Mouse (Mus musculus): ENCODE measurements around the gene Celf1. TPM values are rescaled to one million over a fixed set of nuclear protein-coding genes. Genes with fewer than 3 reads are reported as not detected.
"Not testable (repeated sequence)": the region's sequence is repeated elsewhere in the genome, so short reads cannot be mapped to it uniquely, and the experiment has no call there.

Celf1 gene
- total RNA-seq, 2 experiments from 2014 or later: 74.7 to 87.0 TPM

GRCm38 (mm10) chr2:90939750-90940149 lies 432 bp upstream of the Celf1 start:
- DNase-seq: no peak

DNA sequence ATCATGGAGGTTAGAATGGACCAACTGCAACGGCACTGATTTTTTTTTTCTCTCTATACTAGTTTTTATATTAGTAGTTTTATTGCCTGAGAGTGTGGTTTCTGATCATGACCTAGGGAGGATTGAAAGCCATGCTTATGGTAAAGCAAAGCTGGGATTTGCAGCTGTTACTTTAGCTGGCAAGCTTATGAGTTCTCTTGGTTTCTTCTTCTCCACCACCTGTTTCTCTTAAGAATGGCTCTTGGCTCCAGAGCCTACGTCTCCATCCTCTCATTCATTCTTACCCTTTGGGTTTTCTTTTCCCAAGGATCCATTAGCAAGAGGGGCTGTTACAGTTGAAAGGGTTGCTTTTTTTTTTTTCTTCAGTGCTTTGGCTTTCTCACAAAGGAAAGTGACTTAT lies 1.6 kb downstream of the Celf1 start:
- no peak for DNase-seq

- DNase-seq: no peak
Observed at GRCm38 (mm10) chr2:90950149-90950548, 10.0 kb downstream of the Celf1 start.

GRCm38 (mm10) chr2:90950582-90951194 lies 10.5 kb downstream of the Celf1 start:
- DNase-seq: peak; percentile 26

DNA sequence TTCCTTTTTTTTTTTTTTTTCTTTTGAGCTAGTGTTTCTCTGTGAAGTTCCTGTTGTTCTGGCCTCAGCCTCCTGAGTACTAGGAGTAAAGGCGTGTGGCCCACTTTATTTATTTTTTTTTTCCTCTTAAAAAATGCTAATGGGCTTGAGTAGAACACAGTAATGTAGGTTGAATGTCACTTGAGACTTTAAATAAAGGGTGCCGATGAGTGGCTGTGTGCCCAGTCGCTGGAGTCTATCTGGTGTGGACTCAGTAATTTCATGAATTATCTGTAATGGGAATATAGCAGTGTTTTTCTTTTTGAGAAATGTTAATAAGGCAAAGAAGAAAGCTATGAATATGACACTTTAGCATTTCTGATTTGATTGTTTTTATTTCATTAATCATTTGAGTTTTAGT lies 13.3 kb downstream of the Celf1 start:
- no peak for DNase-seq

- DNase-seq: no peak
Observed at GRCm38 (mm10) chr2:90956053-90956452, 15.9 kb downstream of the Celf1 start.

DNA sequence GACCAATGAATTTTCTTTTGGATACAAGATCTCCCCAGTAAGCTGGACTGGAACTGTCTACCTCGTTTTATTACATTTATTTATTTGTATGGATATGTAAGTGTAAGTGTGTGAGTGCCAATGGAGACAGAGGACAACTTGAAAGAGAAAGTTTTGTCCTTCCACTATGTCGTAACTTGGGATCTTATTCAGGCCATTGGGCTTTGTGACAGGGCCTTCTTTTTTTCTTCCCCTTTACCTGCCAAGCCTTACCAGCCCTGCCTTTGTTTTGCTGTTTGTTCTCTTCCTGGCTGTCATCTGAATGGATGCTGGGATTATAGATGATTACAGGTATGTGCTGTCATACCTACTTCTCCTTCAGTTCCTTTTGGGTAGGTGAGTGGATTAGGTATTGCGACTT lies 18.7 kb downstream of the Celf1 start:
- no peak for DNase-seq

GRCm38 (mm10) chr2:90960012-90960411 lies 19.8 kb downstream of the Celf1 start:
- no peak for DNase-seq

GRCm38 (mm10) chr2:90963304-90963703 lies 23.1 kb downstream of the Celf1 start:
- DNase-seq: no peak

DNA sequence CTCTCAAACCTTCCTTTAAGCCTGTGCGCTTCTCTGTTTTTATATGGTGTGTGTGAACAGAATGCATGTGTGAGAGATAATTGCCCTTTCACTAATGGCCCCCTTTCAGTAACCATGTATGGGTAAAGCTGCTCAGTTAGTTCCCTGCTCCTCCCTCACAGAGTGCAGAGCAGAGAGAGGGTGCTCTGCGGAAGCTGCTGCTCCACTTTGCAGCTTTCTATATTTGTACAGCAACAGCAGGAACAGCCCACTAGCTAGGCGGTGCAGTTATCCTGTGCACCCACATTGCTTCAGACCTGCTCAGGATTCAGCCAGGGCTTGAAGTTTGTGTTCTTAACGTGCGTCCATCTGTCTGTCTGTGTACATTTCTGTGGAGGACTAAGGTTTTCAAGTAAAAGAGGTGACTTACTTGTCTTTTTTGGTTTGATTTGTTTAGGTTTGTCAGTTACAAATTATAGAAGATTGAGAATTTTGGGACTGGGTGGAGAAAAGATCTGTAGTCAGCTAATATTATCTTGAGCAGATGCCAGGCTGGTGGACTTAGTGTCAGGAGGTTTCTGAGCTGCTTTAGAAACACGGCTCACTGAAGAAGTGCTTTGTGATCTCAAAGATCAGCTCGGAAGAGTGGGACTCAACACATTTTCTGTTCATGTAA lies 24.8 kb downstream of the Celf1 start:
- DNase-seq: peak; percentile 14

GRCm38 (mm10) chr2:90965466-90966080 lies 25.4 kb downstream of the Celf1 start:
- no peak for DNase-seq

DNA sequence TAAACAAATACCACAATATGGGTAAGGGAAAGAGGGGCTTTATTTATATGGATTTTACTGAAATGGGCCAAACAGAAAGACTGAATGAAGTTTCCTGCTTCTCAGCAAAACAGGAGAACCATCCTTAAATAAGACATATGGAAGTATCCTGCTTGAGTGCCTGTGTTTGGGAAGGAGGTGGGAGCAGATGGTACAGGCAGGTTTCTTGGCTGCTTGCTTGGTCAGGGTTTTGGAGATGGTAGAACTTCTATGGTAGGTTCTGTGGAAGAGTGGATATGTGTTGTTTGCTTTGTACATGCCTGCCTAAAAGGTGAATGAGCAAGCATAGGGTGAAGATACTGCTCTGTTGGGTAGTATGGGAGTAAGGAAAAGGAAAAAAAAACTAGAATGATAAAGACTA lies 30.4 kb downstream of the Celf1 start:
- DNase-seq: no peak

DNA sequence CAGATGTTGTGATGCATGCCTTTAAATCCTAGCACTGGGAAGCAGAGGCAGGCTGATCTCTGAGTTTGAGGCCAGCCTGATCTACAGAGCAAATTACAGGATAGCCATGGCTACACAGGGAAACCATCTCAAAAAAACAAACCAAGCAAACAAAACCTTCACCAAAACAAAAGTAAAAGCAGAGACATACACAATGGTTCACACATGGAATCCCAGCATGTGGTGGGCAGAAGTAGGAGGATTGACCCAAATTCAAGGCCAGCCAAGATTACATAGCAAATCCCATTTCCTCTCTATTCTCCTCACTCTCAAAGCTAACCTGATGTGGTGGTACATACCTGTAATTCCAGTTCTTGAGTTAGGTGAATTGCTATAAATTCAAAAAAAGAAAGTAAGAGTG lies 33.9 kb downstream of the Celf1 start:
- no peak for DNase-seq

- no peak for DNase-seq
Observed at GRCm38 (mm10) chr2:90975181-90975835, 35.1 kb downstream of the Celf1 start.

DNA sequence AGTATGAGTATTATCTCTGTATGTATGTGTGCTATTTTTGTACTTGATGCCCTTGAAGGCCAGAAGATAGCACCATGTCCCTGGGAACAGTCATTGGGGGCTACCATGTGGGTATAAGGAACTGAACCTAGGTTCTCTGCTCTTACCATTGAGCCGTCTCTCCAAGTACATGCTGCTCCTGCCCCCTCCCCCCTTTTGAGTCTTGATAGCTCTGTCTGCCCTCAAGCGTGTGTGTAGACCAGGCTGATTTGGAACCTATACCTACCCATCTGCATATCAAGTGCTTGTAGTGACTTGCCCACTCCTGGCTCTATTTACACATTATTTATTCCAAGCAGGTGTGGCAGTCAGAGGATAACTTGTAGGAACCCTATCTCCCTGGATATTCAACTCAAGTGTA lies 36.4 kb downstream of the Celf1 start:
- DNase-seq: no peak

GRCm38 (mm10) chr2:90977291-90977690 lies 37.1 kb downstream of the Celf1 start:
- no peak for DNase-seq

- DNase-seq: no peak
Observed at GRCm38 (mm10) chr2:90986055-90986454, 45.9 kb downstream of the Celf1 start.

- no peak for DNase-seq
Observed at GRCm38 (mm10) chr2:91008536-91008935, 68.4 kb downstream of the Celf1 start.

DNA sequence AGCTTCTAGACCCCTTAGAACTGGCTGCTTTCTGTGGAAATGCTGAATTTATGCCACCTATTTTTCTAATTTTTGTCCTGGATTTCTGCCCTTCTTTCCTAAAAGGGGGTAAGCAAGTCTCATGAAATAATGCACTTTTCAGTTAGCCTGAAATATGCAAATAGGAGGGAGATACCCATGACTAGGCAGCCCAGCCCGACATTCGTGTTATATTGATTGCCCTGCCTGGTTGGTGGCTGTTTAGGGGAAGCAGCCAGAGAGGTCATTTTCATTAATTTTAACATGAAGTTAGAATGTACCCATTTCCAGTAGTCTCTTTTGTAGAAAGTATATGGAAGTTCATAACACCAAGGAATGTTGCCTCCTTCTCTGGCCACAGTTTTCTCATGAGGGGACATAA lies 73.7 kb downstream of the Celf1 start:
- no peak for DNase-seq

DNA sequence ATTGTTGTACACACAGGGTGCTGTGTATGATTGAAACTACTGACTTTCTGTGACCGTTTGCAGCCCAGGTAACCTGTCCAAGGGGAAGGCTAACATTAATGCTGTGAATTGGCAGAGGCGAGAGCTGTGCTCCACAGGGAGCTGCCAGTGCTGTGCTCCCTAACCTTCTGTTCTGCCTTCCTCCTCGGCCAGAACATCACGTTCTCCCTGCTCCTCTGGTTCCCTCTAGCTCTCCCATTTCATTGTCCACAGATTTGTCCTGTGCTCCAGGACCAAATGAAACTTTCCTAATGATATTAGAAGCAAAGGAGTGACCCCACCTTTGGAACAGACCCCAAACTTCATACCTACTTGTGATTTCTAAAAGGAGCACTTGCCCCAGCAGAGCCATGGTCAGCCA lies 75.2 kb downstream of the Celf1 start:
- peak; percentile 22 for DNase-seq

DNA sequence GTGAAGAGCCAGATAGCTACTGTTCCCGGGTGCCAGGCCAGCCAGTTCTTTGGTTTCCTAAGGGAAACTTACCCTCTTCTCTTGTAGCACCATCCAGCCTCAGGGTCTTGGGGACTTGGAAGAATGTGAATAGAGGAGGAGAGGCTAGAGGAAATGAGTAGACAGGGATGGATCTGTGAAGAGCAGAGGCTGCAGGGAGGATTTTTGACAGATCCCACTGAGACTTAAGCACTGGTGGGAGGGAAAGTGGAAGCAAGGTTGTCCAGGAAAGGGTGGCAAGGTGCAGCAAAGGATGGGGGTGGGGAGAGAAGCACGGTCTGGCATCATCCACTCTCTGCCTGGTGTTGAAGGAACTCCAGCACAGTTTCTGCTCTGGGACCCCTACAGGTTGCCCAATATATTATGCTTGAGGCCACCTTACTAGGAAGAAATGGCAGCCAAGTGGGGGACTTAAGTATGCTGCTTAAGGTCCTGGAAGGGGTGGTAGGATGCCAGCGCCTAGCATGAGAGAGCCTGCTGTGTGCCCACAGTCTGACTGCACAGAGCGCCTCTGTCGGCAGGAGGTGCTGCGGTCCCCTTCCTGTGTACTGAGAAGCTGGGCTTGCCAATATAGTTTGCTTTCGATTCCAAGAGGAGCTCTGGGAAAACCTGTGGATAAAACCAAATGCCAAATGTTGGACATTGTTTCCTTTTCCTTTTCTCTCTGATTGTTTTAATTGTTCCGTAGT lies 78.0 kb downstream of the Celf1 start:
- DNase-seq: peak; percentile 57

- no peak for DNase-seq
Observed at GRCm38 (mm10) chr2:91019911-91020310, 79.7 kb downstream of the Celf1 start.

DNA sequence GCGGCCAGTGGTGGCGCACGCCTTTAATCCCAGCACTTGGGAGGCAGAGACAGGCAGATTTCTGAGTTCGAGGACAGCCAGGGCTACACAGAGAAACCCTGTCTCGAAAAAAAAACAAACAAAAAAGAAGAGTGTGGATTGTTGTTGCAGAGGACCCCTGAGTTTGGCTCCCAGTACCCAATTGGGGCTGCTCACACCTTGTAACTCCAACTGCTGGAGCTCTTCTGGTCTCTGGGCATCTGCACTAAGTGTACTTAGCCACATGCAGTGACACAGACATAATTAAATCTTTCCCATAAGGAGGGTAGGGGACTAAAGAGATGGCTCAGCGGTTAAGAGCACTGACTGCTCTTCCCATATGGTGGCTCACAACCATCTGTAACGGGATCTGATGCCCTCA lies 82.1 kb downstream of the Celf1 start:
- DNase-seq: not testable (repeated sequence)
